Mouse (Mus musculus): ENCODE data around the gene Tas1r3. TPM values are rescaled to one million over a fixed set of nuclear protein-coding genes. Genes with fewer than 3 reads are reported as not detected.

The Tas1r3 gene
- total RNA-seq, 2 experiments from 2014 or later: 0.30 to 0.35 TPM

- DNase-seq (ENCODE audit: low spot score in 2 of 2): no peak
Measured at GRCm38 (mm10) chr4:155843231-155843630, 19.9 kb downstream of the Tas1r3 start.

GRCm38 (mm10) chr4:155841651-155842270, 21.4 kb downstream of the Tas1r3 start:
- DNase-seq (ENCODE audit: low spot score in 2 of 2): no peak

- no peak for DNase-seq (ENCODE audit: low spot score in 2 of 2)
Measured at GRCm38 (mm10) chr4:155841003-155841454, 22.1 kb downstream of the Tas1r3 start.

- DNase-seq (ENCODE audit: low spot score in 2 of 2): no peak
Measured at GRCm38 (mm10) chr4:155840076-155841002, 22.8 kb downstream of the Tas1r3 start.

- no peak for DNase-seq (ENCODE audit: low spot score in 2 of 2)
Measured at GRCm38 (mm10) chr4:155839483-155839910, 23.7 kb downstream of the Tas1r3 start, which contains the start of gene Mxra8. Mxra8 (plus strand) TSS chr4:155839680.

- no peak for DNase-seq (ENCODE audit: low spot score in 2 of 2)
Measured at GRCm38 (mm10) chr4:155838187-155839153, 24.7 kb downstream of the Tas1r3 start.

GRCm38 (mm10) chr4:155837404-155838010, 25.7 kb downstream of the Tas1r3 start:
- DNase-seq (ENCODE audit: low spot score in 2 of 2): no peak

GRCm38 (mm10) chr4:155833836-155834235, 29.3 kb downstream of the Tas1r3 start:
- DNase-seq (ENCODE audit: low spot score in 2 of 2): peak; percentile 59 to 84

- DNase-seq (ENCODE audit: low spot score in 2 of 2): no peak
Measured at GRCm38 (mm10) chr4:155833234-155833633, 29.9 kb downstream of the Tas1r3 start.

- no peak for DNase-seq (ENCODE audit: low spot score in 2 of 2)
Measured at GRCm38 (mm10) chr4:155832321-155832720, 30.8 kb downstream of the Tas1r3 start.

GRCm38 (mm10) chr4:155831831-155832230, 31.3 kb downstream of the Tas1r3 start:
- DNase-seq (ENCODE audit: low spot score in 2 of 2): no peak

GRCm38 (mm10) chr4:155831205-155831766, 31.9 kb downstream of the Tas1r3 start, which contains the start of gene Aurkaip1:
Aurkaip1 (plus strand) TSS chr4:155831272.
- DNase-seq (ENCODE audit: low spot score in 2 of 2): peak; percentile 93 to 96

- DNase-seq (ENCODE audit: low spot score in 2 of 2): no peak
Measured at GRCm38 (mm10) chr4:155830596-155830995, 32.6 kb downstream of the Tas1r3 start.

- no peak for DNase-seq (ENCODE audit: low spot score in 2 of 2)
Measured at GRCm38 (mm10) chr4:155829866-155830265, 33.3 kb downstream of the Tas1r3 start.

GRCm38 (mm10) chr4:155823443-155823842, 39.7 kb downstream of the Tas1r3 start:
- DNase-seq (ENCODE audit: low spot score in 2 of 2): no peak

GRCm38 (mm10) chr4:155821025-155821424, 42.1 kb downstream of the Tas1r3 start:
- DNase-seq (ENCODE audit: low spot score in 2 of 2): no peak

GRCm38 (mm10) chr4:155817533-155817932, 45.6 kb downstream of the Tas1r3 start:
- DNase-seq (ENCODE audit: low spot score in 2 of 2): no peak

GRCm38 (mm10) chr4:155812665-155813181, 50.4 kb downstream of the Tas1r3 start:
- DNase-seq (ENCODE audit: low spot score in 2 of 2): no peak

- DNase-seq (ENCODE audit: low spot score in 2 of 2): peak; percentile 90 to 96
Measured at GRCm38 (mm10) chr4:155811929-155812664, 51.1 kb downstream of the Tas1r3 start, which contains the start of gene Ccnl2. Ccnl2 (plus strand) TSS chr4:155812489.

Data from layer of hippocampus, adult 18-20 months (tissue).